Mouse (Mus musculus): Measurements from ENCODE around the gene Cd40.

DNA sequence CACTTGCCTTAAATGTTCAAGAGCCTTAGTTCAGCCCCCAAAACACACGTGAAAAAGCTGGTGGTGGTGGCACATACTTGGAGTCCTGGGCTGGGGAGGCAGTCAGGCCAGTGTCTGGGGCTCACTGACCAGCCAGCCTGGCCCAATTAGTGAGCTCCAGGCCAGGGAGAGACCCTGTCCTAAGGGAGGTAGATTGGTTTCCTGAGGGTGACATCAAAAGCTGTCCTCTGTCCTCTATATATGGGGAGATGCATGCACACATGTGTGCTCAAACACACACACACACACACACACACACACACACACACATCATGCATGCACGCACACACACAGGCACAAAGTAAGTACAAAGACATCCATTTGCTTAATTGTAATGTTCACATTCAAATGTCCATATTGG is 11.7 kb upstream of the Cd40 start:
- no peak for TF ChIP-seq CTCF (IDR thresholded peaks at IDR 0.05; ENCODE audit: borderline replicate concordance, control insufficient read depth, extremely low read depth, insufficient read depth, low read length, poor library complexity)
- TF ChIP-seq POLR2A (IDR thresholded peaks at IDR 0.05; ENCODE audit: control insufficient read depth, extremely low read depth, insufficient read depth, low read length, poor library complexity): no peak

Measured in thymus, adult 2 months (tissue).